Mouse (Mus musculus) heart, adult 8-10 months (tissue): ENCODE results near the gene Sri. TPM values are rescaled to one million over a fixed set of nuclear protein-coding genes. Genes with fewer than 3 reads are reported as not detected.
A peak's percentile ranks its signal among the peaks of the same experiment; 100 is the strongest.

Experiments
- DNase-seq: peaks from one replicate; pipeline ENCODE4 v3.0.0; 2022; ENCODE audit warnings: low spot score
- total RNA-seq, 4 experiments: library from RNA; stranded (reverse); gene quantifications; 2 replicates each; pipeline ENCODE4 v1.2.4; 2022

The Sri gene
- total RNA-seq, 4 experiments from 2014 or later: 68.6 to 86.7 (median 75.1) TPM

GRCm38 (mm10) chr5:8111691-8112090 lies 65.8 kb downstream of the Sri start:
- no peak for DNase-seq

- DNase-seq: no peak
These were observed 66.4 kb downstream of the Sri start for GRCm38 (mm10) chr5:8112246-8112645.

- DNase-seq: peak; percentile 2
These were observed 70.8 kb downstream of the Sri start for GRCm38 (mm10) chr5:8116561-8117168.

Other genes with a start within 250 kb of the Sri start
- gene Steap4, start 85.6 kb upstream of the Sri start, total RNA-seq: 10 to 100 TPM; 15.5 to 20.9 (median 18.0) TPM